Mouse (Mus musculus): ENCODE results near the gene Gm4871.
"Not testable (repeated sequence)": the region's sequence is repeated elsewhere in the genome, so short reads cannot be mapped to it uniquely, and the experiment has no call there.

DNA sequence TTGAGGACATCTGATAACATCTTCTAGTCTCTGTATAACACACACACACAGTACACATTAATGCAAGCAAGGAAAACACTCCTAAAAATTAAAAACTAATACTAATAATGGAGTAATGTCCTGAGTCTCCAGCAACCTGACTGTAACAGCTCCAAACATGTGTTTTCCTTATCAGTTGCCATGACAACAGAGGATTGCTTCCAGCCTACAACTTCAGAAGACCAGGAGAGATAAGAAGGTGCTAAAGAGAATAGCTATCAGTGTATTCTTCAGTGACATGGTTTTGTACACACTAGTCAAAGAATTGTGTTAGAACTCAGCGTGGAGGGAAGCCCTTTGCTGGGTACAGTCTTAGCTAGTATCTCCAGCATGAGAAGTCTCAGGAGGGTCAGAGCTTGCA lies 11.8 kb downstream of the Gm4871 start:
- TF ChIP-seq GATA1 (IDR thresholded peaks at IDR 0.05; ENCODE audit: borderline replicate concordance, low read length); FLI1 (IDR thresholded peaks at IDR 0.05; ENCODE audit: low read length): not testable (repeated sequence)
